Mouse (Mus musculus) cortical plate, adult 2 months (tissue): ENCODE results near the gene 2210408I21Rik.

Experiments
- CTCF ChIP-seq: fragments of 200-500 bp; IDR thresholded peaks from 2 replicates; pipeline ENCODE4 v1.5.1; 2011; ENCODE audit warnings: mild to moderate bottlenecking, control low read depth, low read length; ENCODE audit not compliant: insufficient read depth; ENCODE audit errors: extremely low read depth
- POLR2A ChIP-seq: fragments of 200-500 bp; IDR thresholded peaks from 2 replicates; pipeline ENCODE4 v1.6.1; 2011; ENCODE audit warnings: mild to moderate bottlenecking, low read length, control low read depth; ENCODE audit not compliant: insufficient read depth; ENCODE audit errors: extremely low read depth

DNA sequence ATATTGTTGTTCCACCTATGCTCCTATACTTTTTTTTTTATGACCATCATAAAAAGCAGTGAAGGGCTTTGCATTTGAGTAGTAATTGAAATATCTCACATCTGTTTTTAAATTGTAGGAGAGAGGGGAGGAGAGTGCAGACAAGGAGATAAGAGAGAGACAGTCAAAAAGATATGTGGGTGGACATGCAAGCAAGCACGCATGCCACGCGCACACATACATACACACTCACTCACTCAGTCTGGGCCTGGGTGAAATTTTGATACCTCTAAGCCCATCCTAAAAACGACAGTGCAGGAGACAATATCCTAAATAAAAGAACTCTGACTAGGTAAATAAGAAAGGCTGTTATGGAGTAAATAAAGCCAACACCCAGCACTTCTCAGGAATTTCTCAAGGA, 16.6 kb upstream of the 2210408I21Rik start:
- TF ChIP-seq CTCF, result no peak
- no peak for TF ChIP-seq POLR2A
